ENCODE assay signal across 9 mouse cellular contexts in the genomic region with DNA sequence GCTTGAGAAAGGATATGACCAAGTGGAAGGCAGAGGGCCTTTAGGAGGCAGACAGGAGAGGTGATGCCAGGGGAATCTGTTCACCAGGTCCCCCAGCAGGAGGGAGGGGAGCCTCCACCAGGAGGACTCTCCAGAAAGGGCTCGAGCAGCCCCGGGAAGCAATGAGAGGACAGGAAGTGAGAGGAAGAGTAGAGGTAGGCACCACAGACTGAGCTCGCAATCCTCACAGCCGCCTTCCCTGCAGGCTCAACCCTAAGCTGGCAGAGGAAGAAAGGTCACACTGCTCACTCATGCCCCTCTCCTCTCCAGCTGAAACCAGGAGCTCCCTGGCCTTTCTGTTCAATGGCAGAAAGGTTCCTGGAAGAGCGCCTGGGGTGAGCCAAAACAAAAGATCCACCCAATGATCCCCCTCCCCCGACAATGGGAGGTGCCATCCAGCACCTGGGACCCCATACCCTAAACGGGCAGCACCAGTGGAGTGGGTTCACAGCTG. TPM values are rescaled to one million over a fixed set of nuclear protein-coding genes. Genes with fewer than 3 reads are reported as not detected.
A peak's percentile ranks its signal among the peaks of the same experiment; 100 is the strongest.
DNase-seq lines count a peak whose midpoint lies in the region; ATAC-seq and TF ChIP-seq lines count a peak whose summit lies in the region.
"Had no signal": no experiment of that assay in that cellular context is flagged by ENCODE, and none has a peak within 500 bp of the region (broad histone marks: within the 10 kb centered on the region; RNA-seq: fewer than 3 reads in every experiment).

No protein-coding gene starts in this region.

- no peaks in the 10 kb centered on the region for H3K27me3 ChIP-seq in cerebellum, adult 2 months (ENCODE audit: control insufficient read depth, insufficient read depth, low read length)
- peaks cover 25% of the 10 kb centered on the region for H3K27me3 ChIP-seq in lung, embryonic 15.5 days
- H3K27me3 ChIP-seq in hindbrain, embryonic 16.5 days (replicated peaks; ENCODE audit: control insufficient read depth, insufficient read depth, low read length), result peaks cover 25% of the 10 kb centered on the region
- H3K27me3 ChIP-seq in stomach, embryonic 14.5 days (ENCODE audit: control insufficient read depth, insufficient read depth, low read length), result peaks cover 46% of the 10 kb centered on the region

- no peaks in the 10 kb centered on the region for H3K9me3 ChIP-seq in lung, embryonic 15.5 days
- H3K9me3 ChIP-seq in hindbrain, embryonic 16.5 days (ENCODE audit: control insufficient read depth, low read length), result no peaks in the 10 kb centered on the region
- no peaks in the 10 kb centered on the region for H3K9me3 ChIP-seq in stomach, embryonic 14.5 days (ENCODE audit: control insufficient read depth, low read depth, low read length)

- H3K4me3 ChIP-seq in cerebellum, adult 2 months (replicated peaks; ENCODE audit: insufficient read depth, low read depth, low read length), result no peak overlapping the region
- 0 out of 2 replicates have a peak overlapping the region, but pooled peaks have one; percentile 8 for H3K4me3 ChIP-seq in lung, embryonic 15.5 days
- H3K4me3 ChIP-seq in hindbrain, embryonic 16.5 days (ENCODE audit: low read length), result no peak overlapping the region
- H3K4me3 ChIP-seq in stomach, embryonic 14.5 days (ENCODE audit: low read depth, low read length), result no peak overlapping the region

- H3K27ac ChIP-seq in cerebellum, adult 2 months (ENCODE audit: insufficient read depth, low read length), result peak overlapping the region; percentile 99
- H3K27ac ChIP-seq in lung, embryonic 15.5 days, result peak overlapping the region; percentile 93
- H3K27ac ChIP-seq in hindbrain, embryonic 16.5 days (ENCODE audit: low read depth, low read length), result peak overlapping the region; percentile 91
- peak overlapping the region; percentile 89; the same call in 1 of the 2 replicates for H3K27ac ChIP-seq in stomach, embryonic 14.5 days (ENCODE audit: low read length)

- peak overlapping the region; percentile 10 for H3K9ac ChIP-seq in lung, embryonic 15.5 days
- H3K9ac ChIP-seq in hindbrain, embryonic 16.5 days (ENCODE audit: low read depth, low read length), result peak overlapping the region; percentile 20
- no peak overlapping the region for H3K9ac ChIP-seq in stomach, embryonic 14.5 days (replicated peaks; ENCODE audit: low read depth, low read length)

- peak overlapping the region; percentile 56 for H3K4me2 ChIP-seq in lung, embryonic 15.5 days
- peak overlapping the region; percentile 55 for H3K4me2 ChIP-seq in hindbrain, embryonic 16.5 days (ENCODE audit: low read length)
- H3K4me2 ChIP-seq in stomach, embryonic 14.5 days (replicated peaks; ENCODE audit: low read depth, low read length), result peak overlapping the region; percentile 34

- H3K4me1 ChIP-seq in cerebellum, adult 2 months (ENCODE audit: control insufficient read depth, insufficient read depth, low read length), result peaks cover 40% of the 10 kb centered on the region
- H3K4me1 ChIP-seq in lung, embryonic 15.5 days, result peaks cover 87% of the 10 kb centered on the region
- H3K4me1 ChIP-seq in hindbrain, embryonic 16.5 days (ENCODE audit: control insufficient read depth, insufficient read depth, low read depth, low read length), result peaks cover 37% of the 10 kb centered on the region
- H3K4me1 ChIP-seq in stomach, embryonic 14.5 days (ENCODE audit: control insufficient read depth, insufficient read depth, low read length), result peaks cover 40% of the 10 kb centered on the region

- ATAC-seq in lung, embryonic 15.5 days (ENCODE audit: borderline replicate concordance, extremely low read depth, low FRiP score, low TSS enrichment), result no peak; the same call in 1 of the 2 replicates
- ATAC-seq in hindbrain, embryonic 16.5 days, result no peak
- ATAC-seq in stomach, embryonic 14.5 days (ENCODE audit: insufficient number of reproducible peaks, insufficient read depth, low FRiP score, low read depth), result no peak

- H3K36me3 ChIP-seq in lung, embryonic 15.5 days, result no peaks in the 10 kb centered on the region
- no peaks in the 10 kb centered on the region for H3K36me3 ChIP-seq in hindbrain, embryonic 16.5 days (ENCODE audit: control insufficient read depth, insufficient read depth, low read length)
- H3K36me3 ChIP-seq in stomach, embryonic 14.5 days (ENCODE audit: control insufficient read depth, insufficient read depth, low read length), result no peaks in the 10 kb centered on the region

- intact Hi-C loops in left cerebral cortex, postnatal 36 days (cut with DNase I), result loop anchor here (1.0 kb wide), 1 partner anchor 19 kb away; no protein-coding TSS in a partner anchor

- TF ChIP-seq POLR2A in cerebellum, adult 2 months (IDR thresholded peaks at IDR 0.05; ENCODE audit: borderline replicate concordance, insufficient read depth, low read length), result no peak

- no peak for TF ChIP-seq CTCF in cerebellum, adult 2 months (IDR thresholded peaks at IDR 0.05; ENCODE audit: borderline replicate concordance, insufficient read depth, low read depth, low read length)

- 16% methylated on average over 7 of the region's 7 CpGs for whole genome bisulfite sequencing in cerebellum, adult 2 months
- WGBS in lung, embryonic 15.5 days, result 23% methylated on average over 7 of the region's 7 CpGs
- WGBS in hindbrain, embryonic 16.5 days, result 7% methylated on average over 7 of the region's 7 CpGs
- 25% methylated on average over 7 of the region's 7 CpGs for WGBS in stomach, embryonic 14.5 days

- DNase-seq in cerebellum, adult 2 months, result peak in 1 of 2 experiments; percentile 51
- no peak for DNase-seq in cerebellum, adult 8-10 months
- no peak for DNase-seq in lung, postnatal 10 days
- DNase-seq in frontal cortex, postnatal 14 days (ENCODE audit: low spot score in 2 of 2), result no peak
- no peak for DNase-seq in left cerebral cortex, postnatal 36 days (ENCODE audit: low spot score in 2 of 2)

RNA-seq across cellular contexts. Expression of gene Nfix, which starts 24.5 kb away (rescaled TPM):
- 98.5 and 105 TPM in 2 replicates for polyA plus RNA-seq in cerebellum, adult 2 months (2012; rRNA removed)
- polyA plus RNA-seq in lung, embryonic 15.5 days (2015; fragmentation: Nextera tagmentation; extraction: Ambion mirVana), result 39.2 and 42.7 TPM in 2 replicates
- polyA plus RNA-seq in hindbrain, embryonic 16.5 days (2015; fragmentation: Nextera tagmentation; extraction: Ambion mirVana), result 94.3 and 109 TPM in 2 replicates
- polyA plus RNA-seq in stomach, embryonic 14.5 days (2014; fragmentation: Nextera tagmentation; extraction: Ambion mirVana), result 37.8 and 40.5 TPM in 2 replicates
- 100 to 1,000 TPM; 303 to 353 TPM for total RNA-seq in left cerebral cortex, postnatal 36 days (2021)

RNA-seq across cellular contexts. Expression of gene Dand5, which starts 47.0 kb away (rescaled TPM):
- polyA plus RNA-seq in cerebellum, adult 2 months (2012; rRNA removed), result 16.1 and 16.2 TPM in 2 replicates
- polyA plus RNA-seq in lung, embryonic 15.5 days (2015; fragmentation: Nextera tagmentation; extraction: Ambion mirVana), result 6.0 and 6.3 TPM in 2 replicates
- 15.4 and 17.1 TPM in 2 replicates for polyA plus RNA-seq in hindbrain, embryonic 16.5 days (2015; fragmentation: Nextera tagmentation; extraction: Ambion mirVana)
- polyA plus RNA-seq in stomach, embryonic 14.5 days (2014; fragmentation: Nextera tagmentation; extraction: Ambion mirVana), result 7.1 and 7.6 TPM in 2 replicates
- 10 to 100 TPM; 10.3 to 10.9 TPM for total RNA-seq in left cerebral cortex, postnatal 36 days (2021)

RNA-seq across cellular contexts. Expression of gene G430095P16Rik, which starts 52.9 kb away (rescaled TPM):
- 0.27 and 0.33 TPM in 2 replicates for polyA plus RNA-seq in cerebellum, adult 2 months (2012; rRNA removed)
- polyA plus RNA-seq in lung, embryonic 15.5 days (2015; fragmentation: Nextera tagmentation; extraction: Ambion mirVana), result 3.4 and 4.4 TPM in 2 replicates
- 0.82 and 0.89 TPM in 2 replicates for polyA plus RNA-seq in hindbrain, embryonic 16.5 days (2015; fragmentation: Nextera tagmentation; extraction: Ambion mirVana)
- 2.8 and 5.0 TPM in 2 replicates for polyA plus RNA-seq in stomach, embryonic 14.5 days (2014; fragmentation: Nextera tagmentation; extraction: Ambion mirVana)
- not detected for total RNA-seq in left cerebral cortex, postnatal 36 days (2021)
- total RNA-seq: layer of hippocampus, postnatal 14 days had no signal

RNA-seq across cellular contexts. Expression of gene Gadd45gip1, which starts 55.7 kb away (rescaled TPM):
- 45.3 and 45.5 TPM in 2 replicates for polyA plus RNA-seq in cerebellum, adult 2 months (2012; rRNA removed)
- polyA plus RNA-seq in lung, embryonic 15.5 days (2015; fragmentation: Nextera tagmentation; extraction: Ambion mirVana), result 43.4 and 47.0 TPM in 2 replicates
- polyA plus RNA-seq in hindbrain, embryonic 16.5 days (2015; fragmentation: Nextera tagmentation; extraction: Ambion mirVana), result 40.6 and 40.7 TPM in 2 replicates
- 49.5 and 50.5 TPM in 2 replicates for polyA plus RNA-seq in stomach, embryonic 14.5 days (2014; fragmentation: Nextera tagmentation; extraction: Ambion mirVana)
- 10 to 100 TPM; 26.3 to 26.9 TPM for total RNA-seq in left cerebral cortex, postnatal 36 days (2021)
